Mouse (Mus musculus) cerebellum, postnatal 4 days (tissue): Measurements from ENCODE around the gene Plekha6.

ENCODE experiments used
- DNase-seq, 2 experiments: peaks; one replicate each; pipeline ENCODE4 v3.0.0; 2022; ENCODE audit warnings: low spot score in 2 of 2, mixed read lengths in 1 of 2

The Plekha6 gene

GRCm38 (mm10) chr1:133244668-133245067 is 80.7 kb downstream of the Plekha6 start:
- no peak for DNase-seq

GRCm38 (mm10) chr1:133245690-133246619 is 81.9 kb downstream of the Plekha6 start:
- DNase-seq, result peak in 1 of 2 experiments; percentile 49

GRCm38 (mm10) chr1:133247189-133247588 is 83.2 kb downstream of the Plekha6 start:
- DNase-seq, result no peak

GRCm38 (mm10) chr1:133250761-133251160 is 86.8 kb downstream of the Plekha6 start:
- no peak for DNase-seq

- no peak for DNase-seq
Measured at GRCm38 (mm10) chr1:133251625-133252034, 87.6 kb downstream of the Plekha6 start.

- no peak for DNase-seq
Measured at GRCm38 (mm10) chr1:133252251-133252650, 88.2 kb downstream of the Plekha6 start.

DNA sequence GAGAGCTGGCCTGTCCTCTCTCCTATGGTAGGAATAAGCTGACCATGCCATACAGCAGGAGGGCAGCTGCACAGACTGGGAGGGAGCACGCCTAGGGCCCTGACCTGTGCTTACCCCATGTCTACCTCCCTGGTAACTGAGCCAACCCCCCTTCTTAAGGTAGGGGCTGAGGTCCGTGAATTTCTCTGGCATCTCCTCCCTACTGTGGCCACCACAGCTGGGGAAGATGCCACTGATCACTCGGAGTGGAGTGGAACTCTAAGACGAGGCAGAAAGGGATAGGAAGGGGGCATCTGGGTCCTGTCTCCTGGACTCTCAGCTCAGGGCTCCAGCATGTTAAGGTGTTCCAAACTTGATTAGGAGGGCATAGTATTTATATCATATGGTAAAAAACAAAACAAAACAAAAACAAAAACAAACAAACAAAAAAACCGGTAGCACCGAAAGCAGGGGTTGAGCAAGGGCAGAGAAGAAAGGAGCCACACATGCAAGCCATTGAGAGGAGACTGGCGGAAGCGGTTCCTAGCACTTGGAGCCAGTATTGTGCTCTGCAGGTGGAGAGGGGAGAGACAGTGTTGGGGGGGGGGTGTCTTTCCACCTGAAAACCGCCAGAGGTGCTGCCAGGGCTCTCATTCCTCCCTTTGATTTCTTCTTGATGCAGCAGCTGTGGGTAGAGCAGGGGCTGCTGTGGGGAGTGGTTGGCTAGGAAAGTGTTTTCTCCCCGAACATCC is 89.0 kb downstream of the Plekha6 start:
- DNase-seq, result no peak

- no peak for DNase-seq
Measured at GRCm38 (mm10) chr1:133253532-133253866, 89.5 kb downstream of the Plekha6 start.

GRCm38 (mm10) chr1:133254226-133254625 is 90.2 kb downstream of the Plekha6 start:
- DNase-seq, result no peak

DNA sequence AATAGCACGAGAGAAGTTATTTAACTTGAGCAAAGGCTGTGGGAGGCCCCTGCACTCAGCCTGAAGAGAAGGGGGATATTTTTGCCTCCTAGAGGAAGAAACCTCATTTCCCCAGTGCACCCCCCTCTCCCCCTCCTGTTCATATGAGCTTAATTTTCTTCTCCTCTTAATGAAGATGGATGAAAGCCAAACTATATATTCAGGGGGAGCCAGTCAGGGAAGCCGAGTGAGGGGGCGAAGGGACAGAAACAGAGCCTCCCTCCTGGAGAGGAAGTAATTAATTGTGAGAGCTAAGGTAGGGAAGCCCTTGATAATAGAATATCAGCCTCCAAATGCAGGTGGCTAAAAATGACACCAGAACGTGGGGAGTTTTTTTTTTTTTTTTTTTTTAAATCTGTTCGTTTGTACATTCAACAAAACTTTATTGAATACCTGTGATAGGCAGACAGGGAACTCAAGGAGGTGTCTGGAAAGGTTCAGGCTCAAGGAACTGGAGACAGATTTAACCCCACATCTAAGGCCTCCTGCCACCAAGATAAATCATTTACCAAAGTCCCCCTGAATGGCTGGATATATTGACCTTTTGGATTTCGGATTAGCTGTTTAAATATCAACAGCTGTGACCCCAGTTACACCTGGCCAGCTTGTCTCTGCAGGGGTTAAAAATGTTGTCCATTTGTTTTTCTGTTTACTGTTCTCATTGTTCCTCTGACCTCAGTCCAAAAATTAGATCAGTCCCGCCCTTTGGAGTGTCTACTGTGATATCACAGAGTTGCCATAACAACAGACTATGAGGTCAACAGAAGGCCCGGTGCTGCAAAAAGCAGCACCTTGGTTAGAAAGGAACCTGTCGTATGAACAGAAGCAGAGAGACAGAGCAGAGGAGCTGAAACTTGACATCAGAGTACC is 91.1 kb downstream of the Plekha6 start:
- no peak for DNase-seq

DNA sequence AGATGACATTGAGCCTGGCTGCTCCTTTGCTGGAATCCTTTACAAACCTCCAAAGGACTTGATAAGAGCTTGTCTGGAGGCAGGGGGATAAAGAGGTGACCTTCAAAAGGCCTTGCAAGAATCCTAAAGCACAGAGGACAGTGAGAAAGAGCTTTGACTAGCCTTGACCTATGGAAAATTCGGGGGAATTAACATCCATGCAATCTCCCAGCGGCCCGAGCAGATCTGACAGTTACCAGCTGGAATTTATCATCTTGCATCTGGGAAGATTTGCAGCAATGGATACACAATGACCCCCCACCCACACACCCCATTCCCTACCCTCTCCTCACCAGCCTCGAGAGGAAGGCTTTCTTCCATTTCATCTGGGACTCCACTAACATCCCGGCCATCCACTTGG is 91.8 kb downstream of the Plekha6 start:
- no peak for DNase-seq

DNA sequence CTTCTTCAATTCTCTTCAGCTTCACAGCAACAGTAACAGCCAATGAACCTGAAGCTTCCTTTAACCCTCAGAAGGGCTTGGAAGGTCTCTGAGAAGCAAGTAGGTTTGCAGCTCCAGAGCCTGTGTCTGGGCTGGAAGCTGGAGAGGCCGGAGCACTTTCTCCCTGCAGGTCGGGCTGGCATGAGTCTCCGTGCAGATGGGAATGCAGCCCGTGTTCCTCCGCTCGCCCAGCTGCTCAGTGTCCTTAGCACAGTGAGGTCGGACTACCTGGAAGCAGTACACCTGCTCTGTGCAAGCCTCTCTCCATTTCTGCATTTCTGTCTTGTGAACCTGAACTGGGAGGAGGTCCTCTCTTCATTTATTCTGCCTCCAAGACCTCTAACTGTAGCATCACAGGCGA is 92.3 kb downstream of the Plekha6 start:
- DNase-seq, result no peak

DNA sequence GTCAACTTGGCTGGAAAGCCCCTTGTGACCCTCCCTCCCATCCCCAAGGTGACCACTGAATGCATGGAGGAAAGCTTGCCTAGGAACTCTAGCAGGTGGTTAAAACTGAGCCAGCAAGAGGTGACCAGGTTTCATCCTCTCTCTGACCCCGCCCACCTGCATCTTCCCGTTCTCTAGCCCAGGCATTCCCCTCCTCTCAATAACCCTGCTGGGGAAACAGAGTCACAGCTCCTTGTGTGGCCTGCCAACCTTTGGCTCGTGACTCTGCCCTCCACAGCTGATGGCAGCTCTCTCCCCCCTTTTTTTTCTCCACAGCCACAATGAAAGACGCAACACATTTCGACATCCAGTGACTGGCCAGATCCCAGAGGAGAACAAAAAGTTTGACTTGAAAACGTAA is 94.7 kb downstream of the Plekha6 start:
- no peak for DNase-seq

DNA sequence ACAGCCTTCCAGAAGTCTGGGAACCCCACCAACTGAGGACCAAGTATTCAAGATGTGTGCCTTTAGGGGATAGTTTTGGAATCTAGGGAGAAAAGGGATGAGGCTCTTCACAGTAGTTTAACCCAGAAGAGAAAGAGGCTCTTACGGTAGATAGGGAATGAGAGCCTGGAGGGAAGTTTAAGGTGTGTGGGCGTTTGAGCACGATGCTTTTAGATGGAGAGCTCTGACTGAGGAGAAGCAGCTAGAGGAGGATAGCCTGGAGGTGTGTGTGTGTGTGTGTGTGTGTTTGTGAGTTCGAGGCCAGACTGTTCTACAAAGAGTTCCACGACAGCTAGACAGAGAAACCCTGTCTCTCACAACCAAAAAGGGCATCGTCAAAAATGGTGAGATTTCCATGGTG is 98.6 kb downstream of the Plekha6 start:
- DNase-seq, result no peak

DNA sequence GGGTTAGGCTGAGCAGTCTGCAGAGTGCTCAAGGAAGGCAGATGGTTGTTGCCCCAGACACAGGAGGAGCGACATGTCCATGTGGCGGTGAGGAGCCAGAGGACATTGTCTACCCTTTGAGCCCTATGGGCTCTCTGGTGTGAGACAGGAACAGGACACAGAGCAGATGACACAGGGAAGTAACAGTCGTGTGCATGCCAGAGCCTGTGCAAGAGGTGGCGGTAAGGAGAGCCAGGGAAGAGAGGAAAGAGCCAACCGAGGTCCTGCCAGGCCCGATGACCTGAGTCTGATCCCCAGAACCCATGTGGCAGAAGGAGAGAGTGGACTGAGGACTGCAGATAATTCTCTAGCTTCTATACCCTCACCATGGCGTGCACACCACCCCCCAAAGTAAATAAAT is 99.1 kb downstream of the Plekha6 start:
- no peak for DNase-seq

- no peak for DNase-seq
Measured at GRCm38 (mm10) chr1:133264367-133264766, 100.4 kb downstream of the Plekha6 start.

DNA sequence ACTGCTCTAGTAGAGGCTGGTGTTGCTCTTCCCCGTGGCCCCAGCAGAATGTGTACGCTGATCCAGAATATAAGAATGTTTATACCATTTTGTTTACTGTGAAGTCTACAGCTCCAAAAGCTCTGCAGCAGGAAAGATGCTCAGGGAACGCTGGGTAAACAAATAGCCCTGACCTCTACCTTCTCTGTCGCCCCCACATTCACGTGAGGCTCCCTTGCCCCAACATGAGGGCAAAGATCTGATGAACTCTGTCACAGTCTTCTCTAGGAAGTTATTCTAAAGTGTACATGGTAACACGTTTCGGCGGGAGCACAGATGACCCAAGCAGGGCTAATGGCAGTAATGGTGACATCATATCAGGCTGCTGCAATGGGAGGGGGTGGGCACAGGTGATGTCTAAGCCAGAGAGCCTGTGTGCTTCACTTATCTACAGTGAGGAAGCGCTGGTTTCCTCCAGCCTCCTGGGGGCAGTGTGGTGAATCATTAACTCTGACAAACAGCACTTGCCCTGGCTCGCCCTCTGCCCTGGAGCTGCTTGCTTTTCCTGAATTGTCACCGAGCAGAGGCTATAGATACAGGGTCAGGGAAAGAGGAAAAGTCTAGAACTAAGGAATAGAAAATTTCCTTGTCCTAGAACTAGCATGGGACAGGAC is 101.2 kb downstream of the Plekha6 start:
- no peak for DNase-seq

DNA sequence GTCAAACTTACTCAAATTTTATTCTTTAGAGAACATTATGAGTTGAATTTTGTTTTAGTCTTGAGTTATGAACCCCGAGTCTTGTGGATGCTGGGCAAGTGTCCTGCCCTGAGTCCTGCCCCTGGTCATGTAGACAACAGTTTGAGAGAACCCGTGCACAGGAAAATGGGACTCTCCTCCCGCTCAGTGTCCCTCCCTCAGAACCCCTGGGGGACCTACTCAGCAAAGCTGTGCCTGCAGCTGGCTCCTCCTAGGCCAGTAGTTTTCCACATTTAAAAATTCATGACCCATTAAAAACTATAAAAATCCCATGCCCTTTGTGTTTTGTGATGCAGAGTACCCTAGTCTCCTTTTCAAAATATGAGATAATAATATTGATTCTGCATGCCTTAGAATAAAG is 103.1 kb downstream of the Plekha6 start:
- DNase-seq, result no peak

DNA sequence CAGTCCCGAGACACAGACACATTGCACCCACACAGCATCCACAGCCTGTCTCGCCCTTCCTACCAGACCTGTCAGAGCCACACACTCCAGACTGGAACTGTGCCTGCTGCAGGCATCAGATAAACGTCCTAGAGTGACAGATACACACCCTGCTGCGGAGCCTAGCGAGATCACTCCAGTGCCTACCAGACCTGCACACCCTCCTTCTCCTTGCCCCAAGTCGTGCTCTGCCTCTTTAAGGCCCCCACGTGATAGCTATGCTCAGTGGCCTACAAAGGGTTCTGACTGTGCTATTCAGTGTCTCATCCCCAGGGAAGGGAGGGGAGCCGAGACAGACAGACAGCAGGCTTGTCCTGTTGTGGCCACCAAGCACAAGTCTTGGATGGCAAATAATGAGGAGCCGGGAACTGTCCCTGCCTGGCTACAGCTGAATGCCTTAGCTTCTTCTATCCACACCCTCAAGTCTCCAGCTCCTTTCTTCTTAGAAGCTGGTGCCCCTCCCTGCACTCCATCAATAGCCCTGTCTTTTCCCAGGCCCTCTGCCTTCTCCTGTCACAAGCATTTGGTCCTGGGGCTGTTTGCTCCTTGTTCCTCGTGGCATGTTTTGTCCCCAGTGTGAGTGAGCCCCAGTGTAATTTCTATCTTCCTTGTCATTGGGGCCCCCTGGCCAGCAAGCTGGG is 103.9 kb downstream of the Plekha6 start:
- DNase-seq, result no peak

GRCm38 (mm10) chr1:133268503-133268902 is 104.5 kb downstream of the Plekha6 start:
- DNase-seq, result no peak

DNA sequence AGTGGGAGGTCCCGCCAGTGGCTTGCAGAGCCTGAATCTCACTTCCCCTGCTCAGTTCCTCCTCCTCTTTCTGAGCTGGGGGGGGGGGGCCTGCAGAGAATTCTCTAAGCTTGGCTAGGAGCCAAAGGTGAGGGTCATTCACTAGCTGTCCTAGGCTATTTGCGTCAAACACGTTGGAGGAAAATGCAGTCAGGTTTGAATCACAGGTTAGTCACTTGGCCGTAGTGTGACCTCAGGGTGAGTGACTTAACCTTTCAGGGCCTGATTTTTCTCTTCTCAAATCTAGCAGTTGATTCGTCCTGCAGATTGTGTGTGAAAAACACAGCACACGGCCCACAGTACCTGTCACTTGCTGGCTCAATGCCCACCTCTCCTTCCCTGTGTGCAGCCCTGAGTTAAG is 106.3 kb downstream of the Plekha6 start:
- DNase-seq, result no peak
